Mouse (Mus musculus): ENCODE measurements around the gene Eif4e1b.

DNA sequence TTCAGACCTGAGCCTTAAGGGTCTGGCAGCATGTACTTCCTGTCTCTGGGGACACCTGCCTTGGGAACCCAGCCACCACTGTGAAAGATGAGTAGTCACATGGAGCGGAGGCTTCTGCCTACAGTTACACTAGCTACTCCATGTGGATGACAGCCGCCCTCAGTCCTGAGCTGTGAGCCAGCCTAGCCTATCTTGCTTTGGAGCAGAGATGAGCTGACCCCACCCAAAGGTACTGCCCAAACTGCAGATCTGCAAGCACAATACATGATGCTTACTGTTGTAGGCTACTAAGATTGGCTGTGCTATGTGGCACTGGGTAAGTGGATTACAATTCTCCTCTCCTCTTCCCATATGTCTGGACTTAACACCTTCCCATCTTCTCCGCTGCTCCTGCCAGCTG, 2.7 kb upstream of the Eif4e1b start:
- no peak for TF ChIP-seq CTCF (IDR thresholded peaks at IDR 0.05)
- no peak for TF ChIP-seq EP300 (IDR thresholded peaks at IDR 0.05; ENCODE audit: insufficient read depth, low read depth, low read length)
- no peak for TF ChIP-seq POLR2A (IDR thresholded peaks at IDR 0.05; ENCODE audit: insufficient read depth, low read depth, low read length)
